1 mouse cellular context compared by ENCODE assay signal in genomic region chr2:71529511-71530351, GRCm38 (mm10).
TF ChIP-seq lines count a peak whose summit lies in the region.

No protein-coding gene starts in this region.

TF ChIP-seq in MEL, 35 proteins besides CTCF, POLR2A, EP300 and RAD21 (continued from another document):
- TF ChIP-seq MAFK (IDR thresholded peaks at IDR 0.05; ENCODE audit: borderline replicate concordance, low read depth, low read length) = no peak
- no peak; the same call in 1 of the 2 replicates for TF ChIP-seq CHD2 (IDR thresholded peaks at IDR 0.05; ENCODE audit: low read length)
- TF ChIP-seq GATA1 (IDR thresholded peaks at IDR 0.05; ENCODE audit: low read depth, low read length) = no peak
